Mouse (Mus musculus) embryonic facial prominence, embryonic 12.5 days (tissue): ENCODE data around the gene Zfp598. TPM values are rescaled to one million over a fixed set of nuclear protein-coding genes. Genes with fewer than 3 reads are reported as not detected.
"Not testable (repeated sequence)": the region's sequence is repeated elsewhere in the genome, so short reads cannot be mapped to it uniquely, and the experiment has no call there.

Experiments
- ATAC-seq: fragments of 200-750 bp; cut with Nextera tagmentation; 2 replicates; pipeline ENCODE4 v1.8.0; 2017; ENCODE audit not compliant: insufficient number of reproducible peaks, insufficient read depth, low FRiP score, low TSS enrichment
- H3K27ac ChIP-seq: fragments of 300-500 bp; sonication (generic); 2 replicates; pipeline ENCODE4 v1.5.1; 2016; ENCODE audit warnings: mild to moderate bottlenecking
- H3K27me3 ChIP-seq: fragments of 300-500 bp; sonication (generic); 2 replicates; pipeline ENCODE4 v1.6.1; 2016; ENCODE audit warnings: mild to moderate bottlenecking, moderate library complexity
- H3K36me3 ChIP-seq: fragments of 300-500 bp; sonication (generic); 2 replicates; pipeline ENCODE4 v1.6.1; 2016; ENCODE audit warnings: mild to moderate bottlenecking
- H3K4me1 ChIP-seq: fragments of 300-500 bp; sonication (generic); 2 replicates; pipeline ENCODE4 v1.6.1; 2016
- H3K4me2 ChIP-seq: fragments of 300-500 bp; sonication (generic); replicated peaks from 2 replicates; pipeline ENCODE4 v1.6.1; 2016; ENCODE audit warnings: mild to moderate bottlenecking, moderate library complexity
- H3K4me3 ChIP-seq: fragments of 300-500 bp; sonication (generic); 2 replicates; pipeline ENCODE4 v1.5.1; 2016; ENCODE audit warnings: mild to moderate bottlenecking
- H3K9ac ChIP-seq: fragments of 300-500 bp; sonication (generic); 2 replicates; pipeline ENCODE4 v1.6.1; 2016; ENCODE audit warnings: mild to moderate bottlenecking, moderate library complexity
- H3K9me3 ChIP-seq: fragments of 300-500 bp; sonication (generic); 2 replicates; pipeline ENCODE4 v1.6.1; 2016; ENCODE audit warnings: mild to moderate bottlenecking, moderate library complexity
- WGBS: fragments of 180-500 bp; shearing (Covaris S2); methylation state at CpG from one replicate; pipeline ENCODE4 v1.1.7; 2016; 5-methylcytosine and 5-hydroxymethylcytosine counted together
- polyA plus RNA-seq: library from polyadenylated mRNA; unstranded; fragments of >200 nt; fragmentation: Nextera tagmentation; extraction: Ambion mirVana; gene quantifications from 2 replicates; pipeline ENCODE4 v1.2.1, GENCODE M21; 2016

Zfp598 gene
- polyA plus RNA-seq, 1 experiment from 2014 or later, result 23.5 TPM

DNA sequence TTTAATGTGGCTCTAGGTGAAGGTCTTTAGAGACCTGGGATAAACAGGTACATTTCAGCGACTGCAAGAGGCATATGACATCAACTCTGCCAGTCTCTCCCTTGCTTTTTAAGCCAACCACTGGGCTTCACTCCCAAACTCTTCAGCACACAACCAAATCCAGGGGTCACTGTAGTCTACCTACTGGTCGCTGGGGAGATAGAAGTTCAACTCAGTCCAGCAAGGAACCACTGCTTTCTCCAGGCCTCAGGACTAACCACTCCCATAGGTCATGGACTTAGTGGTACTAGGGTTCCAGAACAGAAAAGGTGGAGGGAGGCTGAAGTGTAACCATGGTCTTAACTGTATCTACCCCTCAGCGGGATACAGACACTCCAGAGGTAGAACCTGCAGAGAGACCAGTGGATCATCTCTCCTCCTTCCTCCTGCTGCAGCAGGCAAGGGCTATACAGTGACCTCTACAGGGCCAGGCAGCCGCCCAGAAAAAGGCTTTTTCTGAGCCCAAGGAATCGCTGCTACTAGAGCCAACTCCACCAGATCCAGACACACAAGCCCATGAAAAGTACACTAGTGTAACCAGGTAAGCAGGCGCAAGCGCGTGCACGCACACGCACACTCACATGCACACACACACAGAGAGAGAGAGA, 20.6 kb upstream of the Zfp598 start:
- Histone ChIP-seq H3K27me3 (no peaks in the 10 kb centered on the region), H3K9me3 (no peaks in the 10 kb centered on the region), H3K4me2 (peak overlapping the region; percentile 97), H3K36me3 (no peaks in the 10 kb centered on the region), H3K4me3 (peak overlapping the region; percentile 72), H3K4me1 (peaks cover 35% of the 10 kb centered on the region), H3K27ac (no peak overlapping the region), H3K9ac (peak overlapping the region; percentile 91; the same call in 1 of the 2 replicates)
- WGBS, result 70% methylated on average over 10 of the region's 10 CpGs
- ATAC-seq, result no peak

DNA sequence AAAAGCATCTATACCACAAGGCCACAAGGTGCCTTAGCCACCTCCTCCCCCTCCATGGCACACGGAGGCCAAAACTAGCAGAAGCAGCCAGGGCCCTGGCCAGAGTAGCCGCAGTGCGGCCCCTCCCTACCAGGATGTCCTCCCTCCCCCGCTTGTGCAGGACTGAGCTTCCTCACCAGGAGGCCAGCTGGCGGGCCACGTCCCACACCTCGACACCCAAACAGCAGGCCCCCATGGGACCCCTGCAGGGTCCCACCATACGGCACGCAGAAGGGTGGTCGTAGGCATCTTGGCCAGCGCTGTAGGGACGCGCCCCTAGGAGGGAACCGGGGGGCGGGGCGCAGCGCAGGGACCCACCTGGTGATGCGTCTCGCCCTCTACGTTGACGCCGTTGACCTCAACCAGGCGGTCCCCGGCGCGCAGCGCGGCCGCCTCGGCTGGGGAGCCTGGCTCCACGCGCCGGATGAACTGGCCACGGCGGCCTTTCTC, 19.9 kb upstream of the Zfp598 start:
- H3K27me3 ChIP-seq, result no peaks in the 10 kb centered on the region
- peak overlapping the region; percentile 66 for H3K27ac ChIP-seq
- no peaks in the 10 kb centered on the region for H3K36me3 ChIP-seq

DNA sequence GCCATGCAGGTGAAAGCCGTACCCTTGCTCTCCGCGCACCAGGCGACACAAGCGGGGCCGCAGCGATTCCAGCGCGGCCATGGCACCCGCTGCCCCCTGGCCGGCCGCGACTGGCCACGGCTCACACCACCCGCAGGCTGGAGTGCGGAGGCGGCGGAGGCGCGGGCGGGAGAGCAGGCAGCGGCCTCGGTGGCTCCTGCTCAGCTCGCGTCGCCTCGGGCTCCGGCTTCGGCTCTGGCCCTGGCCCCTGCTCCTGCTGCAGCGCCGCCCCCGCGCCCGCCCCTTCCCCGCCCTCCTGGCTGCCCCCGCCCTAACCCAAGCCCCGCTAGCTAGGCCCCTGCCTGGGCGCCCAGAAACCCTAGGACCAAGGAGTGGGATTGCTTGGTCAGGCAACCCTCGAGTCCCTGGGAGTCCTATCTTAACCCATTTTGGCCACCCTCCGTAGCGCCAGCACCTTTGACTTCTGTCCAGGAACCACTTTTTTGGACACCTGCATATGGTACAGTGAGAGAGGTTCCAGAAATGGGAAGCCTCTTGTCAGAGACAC, 19.3 kb upstream of the Zfp598 start, which contains the start of gene Slc9a3r2:
TSS of gene Slc9a3r2 (minus strand) at position 258 of the 547 bp plus-strand sequence.
- Histone ChIP-seq H3K27ac (peak within 1 kb of the TSS; percentile 66), H3K27me3 (no peaks in the 10 kb centered on the region), H3K9ac (peak within 1 kb of the TSS; percentile 91), H3K9me3 (no peaks in the 10 kb centered on the region), H3K4me3 (peak within 1 kb of the TSS; percentile 72), H3K36me3 (no peaks in the 10 kb centered on the region), H3K4me1 (peaks cover 22% of the 10 kb centered on the region), H3K4me2 (peak within 1 kb of the TSS; percentile 97)
- peak; percentile 54 for ATAC-seq
- under 1% methylated on average over 33 of the region's 41 CpGs for WGBS

More for the DNA sequence above, 19.9 kb upstream of the Zfp598 start:
- peak; percentile 23; the same call in 1 of the 2 replicates for ATAC-seq
- peak overlapping the region; percentile 72 for H3K4me3 ChIP-seq
- peak overlapping the region; percentile 91 for H3K9ac ChIP-seq
- under 1% methylated on average over 35 of the region's 35 CpGs for WGBS
- H3K4me1 ChIP-seq, result peaks cover 27% of the 10 kb centered on the region
- H3K9me3 ChIP-seq, result no peaks in the 10 kb centered on the region
- peak overlapping the region; percentile 97 for H3K4me2 ChIP-seq

DNA sequence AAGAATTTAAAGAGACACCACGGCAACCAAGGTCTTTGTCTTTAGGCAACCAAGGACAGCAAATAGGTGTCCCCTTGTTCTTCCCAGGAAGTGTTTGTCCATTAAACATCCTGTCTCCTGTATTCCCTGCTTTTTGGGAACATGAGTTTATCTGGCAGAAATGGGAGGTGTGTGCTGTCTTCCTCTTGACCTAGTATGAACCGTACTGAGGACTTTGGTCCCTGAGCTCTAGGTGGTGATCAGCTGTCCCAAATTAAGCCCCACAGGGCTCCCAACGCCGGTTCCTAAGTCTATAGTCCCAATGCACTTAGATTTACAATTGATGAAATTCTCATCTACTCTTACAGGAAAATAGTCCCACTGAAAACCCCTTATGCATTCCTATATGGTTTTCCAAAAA, 18.7 kb upstream of the Zfp598 start:
- Histone ChIP-seq H3K4me2 (peak overlapping the region; percentile 97; the same call in 1 of the 2 replicates), H3K27ac (no peak overlapping the region), H3K27me3 (no peaks in the 10 kb centered on the region), H3K4me1 (peaks cover 20% of the 10 kb centered on the region), H3K9me3 (no peaks in the 10 kb centered on the region), H3K36me3 (no peaks in the 10 kb centered on the region), H3K9ac (no peak overlapping the region), H3K4me3 (peak overlapping the region; percentile 72; the same call in 1 of the 2 replicates)
- no peak for ATAC-seq
- WGBS, result 76% methylated on average over 4 of the region's 4 CpGs

DNA sequence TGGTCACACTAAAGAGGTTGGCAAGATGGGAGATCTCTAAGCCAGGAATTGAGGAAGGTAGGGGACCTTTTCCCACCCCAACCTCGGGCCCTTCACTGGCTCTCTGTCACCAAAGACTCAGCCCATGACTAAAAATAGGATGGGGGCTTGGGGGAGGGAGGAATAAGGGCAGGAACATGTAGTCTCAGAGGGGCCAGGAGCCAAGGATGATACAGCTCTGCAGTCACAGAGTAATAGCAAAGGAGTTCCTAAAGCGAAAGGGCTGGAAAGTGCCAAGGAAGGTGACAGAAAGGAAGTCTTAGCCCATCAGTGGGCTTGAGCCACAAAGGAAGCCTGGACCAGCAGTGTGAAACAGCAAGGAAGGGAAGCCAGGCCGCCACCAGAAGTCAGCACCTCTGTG, 17.7 kb upstream of the Zfp598 start:
- Histone ChIP-seq H3K4me2 (no peak overlapping the region), H3K4me1 (peaks cover 20% of the 10 kb centered on the region), H3K4me3 (no peak overlapping the region), H3K9ac (0 out of 2 replicates have a peak overlapping the region, but pooled peaks have one; percentile 12), H3K27me3 (peaks cover 6% of the 10 kb centered on the region), H3K27ac (no peak overlapping the region), H3K36me3 (no peaks in the 10 kb centered on the region), H3K9me3 (no peaks in the 10 kb centered on the region)
- 79% methylated on average over 3 of the region's 3 CpGs for WGBS
- ATAC-seq, result no peak

DNA sequence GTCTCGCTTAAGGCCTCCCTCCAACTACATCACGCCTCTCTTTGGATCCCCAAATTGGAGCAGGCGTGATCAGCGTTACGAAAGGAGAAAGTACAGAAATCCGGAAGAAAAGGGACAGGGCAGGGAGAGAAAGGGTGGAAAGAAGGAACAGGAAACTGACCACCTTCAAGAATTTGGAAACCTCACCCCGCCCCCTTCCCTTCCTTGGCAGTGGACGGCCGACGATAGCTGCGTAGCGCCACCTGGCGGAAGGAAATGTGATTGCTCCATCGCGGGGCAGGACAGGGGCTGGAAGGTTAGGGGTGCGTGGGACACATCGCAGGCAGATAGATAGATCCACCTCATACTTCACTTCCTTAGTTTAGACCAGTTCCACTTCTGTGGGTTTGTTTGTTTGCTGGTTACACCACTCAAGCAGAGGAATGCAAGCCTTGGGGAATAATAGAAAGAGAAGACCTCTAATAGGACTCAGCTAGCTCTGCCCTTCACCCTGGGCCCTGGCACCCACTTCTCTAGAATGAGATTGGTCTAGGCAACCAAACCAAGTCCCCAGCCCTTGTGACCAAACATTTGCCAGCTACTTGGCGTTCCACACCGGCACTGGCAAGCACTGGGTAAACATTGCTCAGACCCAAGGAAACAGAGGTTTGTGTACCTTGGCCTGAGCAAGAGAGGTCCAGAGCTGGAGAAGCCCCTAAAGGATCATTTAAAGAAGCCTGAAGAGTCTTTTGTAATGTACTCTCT, 15.3 kb upstream of the Zfp598 start:
- peak overlapping the region; percentile 16 for H3K4me3 ChIP-seq
- no peaks in the 10 kb centered on the region for H3K9me3 ChIP-seq
- peaks cover 29% of the 10 kb centered on the region for H3K27me3 ChIP-seq
- H3K27ac ChIP-seq, result no peak overlapping the region
- H3K9ac ChIP-seq, result no peak overlapping the region
- ATAC-seq, result no peak; the same call in 1 of the 2 replicates
- peak overlapping the region; percentile 44 for H3K4me2 ChIP-seq
- H3K4me1 ChIP-seq, result peaks cover 20% of the 10 kb centered on the region
- no peaks in the 10 kb centered on the region for H3K36me3 ChIP-seq
- 5% methylated on average over 19 of the region's 19 CpGs for WGBS

DNA sequence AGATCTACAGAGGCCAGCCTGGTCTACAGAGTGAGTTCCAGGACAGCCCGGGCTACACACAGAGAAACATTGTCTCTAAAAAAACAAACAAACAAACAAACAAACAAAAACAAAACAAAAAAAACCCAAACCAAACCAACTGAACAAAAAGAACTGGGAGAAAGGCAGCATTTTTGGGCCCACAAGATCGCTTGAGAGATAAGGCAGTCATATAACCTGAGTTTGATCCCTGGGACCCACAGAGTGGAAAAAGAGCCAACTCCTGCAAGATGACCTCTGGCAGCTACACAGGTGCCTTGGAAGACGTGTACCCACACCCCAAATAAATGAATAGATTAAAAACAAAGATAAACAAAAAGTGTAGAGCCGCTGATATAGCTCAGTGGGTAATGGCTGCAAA, 14.5 kb upstream of the Zfp598 start:
- Histone ChIP-seq H3K27me3 (peaks cover 35% of the 10 kb centered on the region), H3K4me3 (no peak overlapping the region), H3K4me2 (no peak overlapping the region), H3K27ac (no peak overlapping the region), H3K36me3 (no peaks in the 10 kb centered on the region), H3K4me1 (peaks cover 16% of the 10 kb centered on the region), H3K9me3 (no peaks in the 10 kb centered on the region), H3K9ac (no peak overlapping the region)
- 75% methylated on average over 4 of the region's 4 CpGs for WGBS
- ATAC-seq, result no peak

DNA sequence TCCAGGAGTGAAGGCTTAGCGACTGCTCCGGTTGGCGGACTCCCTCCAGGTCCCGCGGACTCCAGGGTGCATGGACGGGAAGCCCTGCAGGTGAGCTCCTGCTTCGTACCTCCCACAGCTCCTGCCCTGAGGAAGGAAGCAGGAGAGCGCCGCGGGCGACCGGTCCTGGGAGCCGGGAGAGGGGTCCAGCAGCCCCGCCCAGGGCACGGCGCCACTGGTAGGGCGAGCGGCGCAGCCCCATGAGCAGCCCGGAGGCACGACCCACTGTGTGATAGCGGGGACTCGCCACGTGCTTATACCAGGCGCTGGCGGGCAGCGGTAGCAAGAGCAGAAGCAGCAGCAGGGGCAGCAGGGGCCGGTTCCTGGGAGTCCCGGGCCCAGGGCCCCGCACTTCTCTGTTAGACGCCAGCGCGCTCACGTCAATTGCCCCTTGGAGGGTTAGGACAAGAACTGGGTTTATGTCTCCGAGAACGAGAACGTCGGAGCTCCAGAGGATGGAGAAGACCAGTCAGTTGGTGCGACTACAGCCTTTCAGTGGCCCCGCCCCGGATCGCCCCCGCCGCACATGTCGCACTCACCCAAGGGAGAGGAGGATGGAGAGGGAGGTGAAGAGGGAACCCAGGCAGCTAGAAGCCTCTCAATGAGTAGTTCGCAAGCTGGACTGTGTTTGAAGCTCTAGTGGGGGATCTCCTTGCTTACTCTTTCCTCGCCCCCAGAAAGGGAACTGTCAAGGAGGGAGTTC, 11.3 kb upstream of the Zfp598 start, which contains the start of gene Npw:
TSS of gene Npw (minus strand) at position 441 of the 742 bp plus-strand sequence.
- peak within 1 kb of the TSS; percentile 57 for H3K9ac ChIP-seq
- H3K36me3 ChIP-seq, result no peaks in the 10 kb centered on the region
- H3K4me2 ChIP-seq, result peak within 1 kb of the TSS; percentile 85
- H3K27ac ChIP-seq, result no peak within 1 kb of the TSS
- peaks cover 45% of the 10 kb centered on the region for H3K27me3 ChIP-seq
- 1% methylated on average over 47 of the region's 47 CpGs for WGBS
- ATAC-seq, result no peak; the same call in 1 of the 2 replicates
- peaks cover 13% of the 10 kb centered on the region; the same call in 1 of the 2 replicates for H3K4me1 ChIP-seq
- peak within 1 kb of the TSS; percentile 43 for H3K4me3 ChIP-seq
- no peaks in the 10 kb centered on the region for H3K9me3 ChIP-seq

DNA sequence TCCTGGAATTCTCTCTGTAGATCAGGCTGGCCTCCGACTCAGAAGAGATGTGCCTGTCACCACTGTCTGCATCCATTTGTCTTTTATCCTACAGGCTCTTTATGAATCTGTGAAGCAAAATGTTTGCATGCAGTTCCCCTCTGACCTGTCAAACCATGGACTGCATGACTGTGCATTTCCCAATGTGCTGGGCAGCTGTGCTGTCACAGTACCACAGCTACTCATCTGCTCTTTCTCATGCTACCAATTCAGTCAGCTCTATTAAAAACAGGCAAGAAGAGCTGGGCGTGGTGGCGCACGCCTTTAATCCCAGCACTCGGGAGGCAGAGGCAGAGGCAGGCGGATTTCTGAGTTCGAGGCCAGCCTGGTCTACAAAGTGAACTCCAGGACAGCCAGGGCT, 2.5 kb upstream of the Zfp598 start:
- H3K4me2 ChIP-seq, H3K27me3 ChIP-seq, H3K9ac ChIP-seq, H3K36me3 ChIP-seq, ATAC-seq, H3K9me3 ChIP-seq, H3K27ac ChIP-seq, H3K4me3 ChIP-seq: not testable (repeated sequence)
- H3K4me1 ChIP-seq, result peaks cover 23% of the 10 kb centered on the region
- 67% methylated on average over 7 of the region's 7 CpGs for WGBS

DNA sequence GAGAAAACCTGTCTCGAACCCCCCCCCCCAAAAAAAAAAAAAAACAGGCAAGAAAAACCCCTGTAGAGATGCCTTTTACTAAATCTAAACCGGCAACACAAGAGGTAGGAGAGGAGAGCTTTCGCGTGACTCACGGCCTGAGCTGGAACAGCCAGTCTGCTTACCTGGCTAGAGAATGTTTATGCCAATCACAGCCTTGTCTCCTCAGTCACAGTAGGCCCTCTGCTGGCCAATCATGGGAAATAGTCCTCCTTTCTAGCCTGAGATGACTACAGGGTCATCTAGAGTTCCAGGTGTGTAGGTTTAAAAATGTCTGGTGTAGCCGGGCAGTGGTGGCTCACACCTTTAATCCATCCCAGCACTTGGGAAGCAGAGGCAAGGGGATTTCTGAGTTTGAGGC, 2.1 kb upstream of the Zfp598 start:
- WGBS, result 32% methylated on average over 6 of the region's 6 CpGs
- no peaks in the 10 kb centered on the region for H3K9me3 ChIP-seq
- H3K4me2 ChIP-seq, result no peak overlapping the region
- no peak for ATAC-seq
- H3K9ac ChIP-seq, result no peak overlapping the region
- H3K27me3 ChIP-seq, result no peaks in the 10 kb centered on the region
- peaks cover 27% of the 10 kb centered on the region for H3K4me1 ChIP-seq
- no peak overlapping the region for H3K27ac ChIP-seq
- H3K4me3 ChIP-seq, result no peak overlapping the region
- no peaks in the 10 kb centered on the region for H3K36me3 ChIP-seq

DNA sequence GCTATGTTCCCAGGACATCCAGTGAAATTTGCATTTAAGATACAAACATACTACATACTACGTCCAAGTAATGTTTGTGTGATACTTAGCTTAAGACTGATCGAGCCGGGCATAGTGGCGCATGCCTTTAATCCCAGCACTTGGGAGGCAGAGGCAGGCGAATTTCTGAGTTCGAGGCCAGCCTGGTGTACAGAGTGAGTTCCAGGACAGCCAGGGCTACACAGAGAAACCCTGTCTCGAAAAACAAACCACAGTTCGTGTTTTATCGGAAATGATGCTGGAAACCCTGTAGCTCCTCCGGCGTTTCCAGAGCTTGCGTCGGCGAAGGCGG, 308 bp upstream of the Zfp598 start:
- 10% methylated on average over 15 of the region's 15 CpGs for WGBS
- H3K36me3 ChIP-seq, H3K27me3 ChIP-seq, H3K9me3 ChIP-seq: not testable (repeated sequence)
- Histone ChIP-seq H3K4me2 (peak overlapping the region; percentile 83), H3K9ac (peak overlapping the region; percentile 97), H3K4me3 (peak overlapping the region; percentile 98), H3K4me1 (peaks cover 33% of the 10 kb centered on the region), H3K27ac (peak overlapping the region; percentile 82)
- 0 out of 2 replicates have a peak, but pooled peaks have one; percentile 18 for ATAC-seq
